Mouse (Mus musculus) liver, embryonic 15.5 days (tissue): ENCODE measurements around the gene Tekt2. TPM values are rescaled to one million over a fixed set of nuclear protein-coding genes. Genes with fewer than 3 reads are reported as not detected.

Experiments used
- ATAC-seq: fragments of 200-750 bp; cut with Nextera tagmentation; 2 replicates; pipeline ENCODE4 v1.8.0; 2017; ENCODE audit warnings: moderate number of reproducible peaks, mild to moderate bottlenecking, moderate library complexity; ENCODE audit not compliant: insufficient read depth
- H3K27ac ChIP-seq: fragments of 300-500 bp; sonication (generic); replicated peaks from 2 replicates; pipeline ENCODE4 v1.5.1; 2015; ENCODE audit warnings: mild to moderate bottlenecking, inconsistent platforms
- H3K27me3 ChIP-seq: fragments of 300-500 bp; sonication (generic); 2 replicates; pipeline ENCODE4 v1.6.1; 2015; ENCODE audit warnings: mild to moderate bottlenecking, inconsistent platforms
- H3K36me3 ChIP-seq: fragments of 300-500 bp; sonication (generic); replicated peaks from 2 replicates; pipeline ENCODE4 v1.6.1; 2015; ENCODE audit warnings: moderate library complexity, mild to moderate bottlenecking, inconsistent platforms
- H3K4me1 ChIP-seq: fragments of 300-500 bp; sonication (generic); replicated peaks from 2 replicates; pipeline ENCODE4 v1.6.1; 2015; ENCODE audit warnings: inconsistent platforms
- H3K4me2 ChIP-seq: fragments of 300-500 bp; sonication (generic); 2 replicates; pipeline ENCODE4 v1.6.1; 2015; ENCODE audit warnings: moderate library complexity, mild to moderate bottlenecking, inconsistent platforms
- H3K4me3 ChIP-seq: fragments of 300-500 bp; sonication (generic); replicated peaks from 2 replicates; pipeline ENCODE4 v1.5.1; 2015; ENCODE audit warnings: mild to moderate bottlenecking, inconsistent platforms
- H3K9ac ChIP-seq: fragments of 300-500 bp; sonication (generic); 2 replicates; pipeline ENCODE4 v1.6.1; 2015; ENCODE audit warnings: moderate library complexity, mild to moderate bottlenecking, inconsistent platforms
- H3K9me3 ChIP-seq: fragments of 300-500 bp; sonication (generic); replicated peaks from 2 replicates; pipeline ENCODE4 v1.6.1; 2016; ENCODE audit warnings: inconsistent platforms
- WGBS: fragments of 180-500 bp; shearing (Covaris S2); methylation state at CpG from one replicate; pipeline ENCODE4 v1.1.7; 2015; ENCODE audit warnings: mixed read lengths; ENCODE audit not compliant: insufficient replicate concordance; 5-methylcytosine and 5-hydroxymethylcytosine counted together
- polyA plus RNA-seq: library from polyadenylated mRNA; unstranded; fragments of >200 nt; fragmentation: Nextera tagmentation; extraction: Ambion mirVana; gene quantifications from 2 replicates; pipeline ENCODE4 v1.2.1, GENCODE M21; 2015

Gene Tekt2
- polyA plus RNA-seq, 1 experiment from 2014 or later: 0.50 TPM

DNA sequence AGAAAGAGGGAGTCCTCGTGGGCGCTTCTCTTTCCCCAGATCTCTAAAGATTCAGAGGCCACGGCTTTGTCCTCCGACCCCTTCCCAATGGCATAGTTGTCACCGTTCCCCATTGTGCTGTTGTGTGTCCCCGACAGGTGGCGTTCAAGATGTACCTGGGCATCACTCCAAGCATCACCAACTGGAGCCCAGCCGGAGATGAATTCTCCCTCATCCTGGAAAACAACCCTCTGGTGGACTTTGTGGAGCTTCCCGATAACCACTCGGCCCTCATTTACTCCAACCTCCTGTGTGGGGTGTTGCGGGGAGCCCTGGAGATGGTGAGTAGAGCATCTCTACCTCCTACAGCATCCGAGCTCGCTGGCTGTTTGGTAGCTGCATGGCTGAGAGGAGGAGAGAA lies 51.7 kb downstream of the Tekt2 start:
- H3K4me3 ChIP-seq: no peak overlapping the region
- no peak overlapping the region for H3K9ac ChIP-seq
- no peak for ATAC-seq
- H3K27ac ChIP-seq: no peak overlapping the region
- H3K36me3 ChIP-seq: peaks cover 5% of the 10 kb centered on the region; the same call in 1 of the 2 replicates
- no peaks in the 10 kb centered on the region for H3K9me3 ChIP-seq
- H3K4me1 ChIP-seq: 0 out of 2 replicates have a peak, but pooled peaks cover 3% of the 10 kb centered on the region
- WGBS: 80% methylated on average over 13 of the region's 13 CpGs
- H3K4me2 ChIP-seq: no peak overlapping the region
- H3K27me3 ChIP-seq: no peaks in the 10 kb centered on the region

Other genes with a start within 250 kb of the Tekt2 start
- gene Lsm10, start 229.1 kb downstream of the Tekt2 start, polyA plus RNA-seq: 25.5 and 26.7 TPM in 2 replicates
- 13.1 and 15.5 TPM in 2 replicates for gene Stk40, start 221.7 kb downstream of the Tekt2 start, polyA plus RNA-seq
- 12.5 and 14.0 TPM in 2 replicates for gene Eva1b, start 177.9 kb downstream of the Tekt2 start, polyA plus RNA-seq
- 1.4 and 1.6 TPM in 2 replicates for gene Sh3d21, start 162.2 kb downstream of the Tekt2 start, polyA plus RNA-seq
- 79.2 and 82.0 TPM in 2 replicates for gene Thrap3, start 122.9 kb downstream of the Tekt2 start, polyA plus RNA-seq
- 6.7 and 7.7 TPM in 2 replicates for gene Map7d1, start 69.3 kb downstream of the Tekt2 start, polyA plus RNA-seq
- 32.1 and 32.6 TPM in 2 replicates for gene Trappc3, start 63.4 kb downstream of the Tekt2 start, polyA plus RNA-seq
- gene Col8a2, start 38.9 kb downstream of the Tekt2 start, polyA plus RNA-seq: 1.1 TPM in 2 replicates
- gene Adprhl2, start 4.0 kb downstream of the Tekt2 start, polyA plus RNA-seq: 26.0 and 29.4 TPM in 2 replicates
- gene Ago3, start 103.9 kb upstream of the Tekt2 start, polyA plus RNA-seq: 5.1 and 5.2 TPM in 2 replicates
- 0.94 and 1.1 TPM in 2 replicates for gene Ago1, start 142.9 kb upstream of the Tekt2 start, polyA plus RNA-seq
- gene Ago4, start 207.8 kb upstream of the Tekt2 start, polyA plus RNA-seq: 0.17 and 0.31 TPM in 2 replicates
- gene Clspn, start 231.2 kb upstream of the Tekt2 start, polyA plus RNA-seq: 35.2 and 36.4 TPM in 2 replicates